Mouse (Mus musculus) CH12.LX (cell line): ENCODE data around the gene Cdk17.

Experiments used
- E2F4 ChIP-seq: IDR thresholded peaks from 2 replicates; pipeline ENCODE4 v1.6.1; 2011; ENCODE audit warnings: low read depth, low read length, improper control_type of control experiment; ENCODE audit not compliant: insufficient replicate concordance
- POLR2A ChIP-seq: IDR thresholded peaks from 2 replicates; pipeline ENCODE4 v1.6.1; 2011; ENCODE audit warnings: low read depth, mild to moderate bottlenecking, improper control_type of control experiment, low read length

GRCm38 (mm10) chr10:93152698-93153097 is 8.0 kb upstream of the Cdk17 start:
- TF ChIP-seq POLR2A (no peak), E2F4 (no peak)
